Mouse (Mus musculus): ENCODE data around the gene Fuk.

DNA sequence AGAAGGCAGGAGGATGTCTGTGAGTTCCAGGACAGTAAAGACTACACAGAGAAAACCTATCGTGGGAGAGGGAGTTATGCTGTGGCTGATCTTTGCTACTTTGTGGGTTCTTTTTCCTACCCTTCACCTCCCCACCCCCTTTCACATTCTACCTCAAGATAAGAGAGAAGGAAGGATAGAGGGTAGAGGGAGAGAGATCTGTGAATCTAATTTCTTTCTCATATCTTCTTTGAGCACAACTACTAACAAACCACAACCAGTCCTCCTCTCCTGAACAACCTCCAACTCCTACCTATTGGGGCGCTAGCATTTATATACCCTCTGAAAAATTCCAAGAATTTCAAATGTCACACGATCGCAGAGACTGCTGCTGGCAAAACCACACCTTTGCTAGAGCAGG lies 24.4 kb downstream of the Fuk start:
- no peak for TF ChIP-seq MAFK (IDR thresholded peaks at IDR 0.05; ENCODE audit: insufficient read depth, low read depth, low read length)
- no peak for TF ChIP-seq ZC3H11A (IDR thresholded peaks at IDR 0.05; ENCODE audit: borderline replicate concordance, low read depth, low read length)
- no peak for TF ChIP-seq CHD2 (IDR thresholded peaks at IDR 0.05; ENCODE audit: low read depth, low read length)
- TF ChIP-seq ZNF384 (IDR thresholded peaks at IDR 0.05; ENCODE audit: low read depth, low read length): no peak
- TF ChIP-seq HCFC1 (IDR thresholded peaks at IDR 0.05; ENCODE audit: borderline replicate concordance, insufficient read depth, low read length): no peak
